In the genomic region with DNA sequence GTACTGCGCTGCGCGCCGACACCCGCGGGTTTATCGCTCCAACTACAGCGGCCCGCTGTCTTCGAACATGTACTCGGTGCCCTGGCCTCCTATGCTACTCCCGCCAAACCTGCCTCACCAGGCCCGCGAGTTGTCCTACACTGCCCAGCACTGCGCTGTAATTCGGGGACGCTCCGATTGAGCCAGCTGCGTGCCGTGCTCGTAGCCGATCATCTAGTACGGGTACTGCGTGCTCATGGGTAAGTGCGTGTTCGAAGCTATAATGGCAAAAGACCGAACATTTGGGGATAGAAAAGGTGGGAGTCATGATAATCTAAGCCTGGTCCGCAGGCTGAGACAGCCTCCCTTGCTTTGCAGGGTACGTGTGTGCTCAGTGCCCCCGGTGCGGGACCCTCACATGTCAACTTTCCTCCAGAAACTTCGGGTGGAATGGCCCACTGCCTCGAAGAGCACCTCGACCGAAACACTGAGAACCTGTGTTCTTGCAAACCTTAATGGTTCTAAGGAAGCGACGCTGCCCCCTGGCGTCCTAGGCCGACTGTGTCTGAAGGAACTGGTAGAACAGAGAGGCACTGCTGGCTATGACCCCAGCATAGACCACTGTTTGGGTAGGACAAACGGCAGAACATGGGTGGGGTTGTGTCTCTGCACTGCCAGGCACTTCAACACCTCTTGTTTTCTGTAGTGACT, we compare ENCODE assay signal across 8 mouse cellular contexts. TPM values are rescaled to one million over a fixed set of nuclear protein-coding genes. Genes with fewer than 3 reads are reported as not detected.
A peak's percentile ranks its signal among the peaks of the same experiment; 100 is the strongest.
DNase-seq lines count a peak whose midpoint lies in the region; ATAC-seq and TF ChIP-seq lines count a peak whose summit lies in the region.

No protein-coding gene starts in this region.

- TF ChIP-seq EP300 in ES-Bruce4 (IDR thresholded peaks at IDR 0.05; ENCODE audit: insufficient read depth, low read depth, low read length) = 0 out of 2 replicates have a peak, but pooled peaks have one; percentile 19

- ATAC-seq in heart, embryonic 16.5 days (replicated peaks; ENCODE audit: extremely low read depth, insufficient read depth, low FRiP score) = no peak
- no peak; the same call in 1 of the 2 replicates for ATAC-seq in lung, embryonic 16.5 days (ENCODE audit: low read depth)

- no peak for TF ChIP-seq POLR2A in ES-Bruce4 (IDR thresholded peaks at IDR 0.05; ENCODE audit: insufficient read depth, low read length)
- no peak; the same call in 1 of the 2 replicates for TF ChIP-seq POLR2A in embryonic fibroblast, embryonic 13.5 days (IDR thresholded peaks at IDR 0.05; ENCODE audit: low read depth, low read length)

- peak; percentile 87 to 91 for DNase-seq in adrenal gland, postnatal 36 days
- DNase-seq in kidney, postnatal 25 days = peak; percentile 91 to 95
- peak; percentile 61 for DNase-seq in ovary, adult 18-20 months (ENCODE audit: low spot score)
- DNase-seq in thymus, postnatal 14 days = peak; percentile 94

- H3K36me3 ChIP-seq in ES-Bruce4 (ENCODE audit: control insufficient read depth, insufficient read depth, low read length, poor library complexity, severe bottlenecking) = peaks cover 15% of the 10 kb centered on the region
- H3K36me3 ChIP-seq in heart, embryonic 16.5 days (ENCODE audit: control insufficient read depth, insufficient read depth) = peaks cover 25% of the 10 kb centered on the region
- H3K36me3 ChIP-seq in lung, embryonic 16.5 days (ENCODE audit: control insufficient read depth, insufficient read depth, low read length) = peaks cover 32% of the 10 kb centered on the region

- peak; percentile 77 for TF ChIP-seq CTCF in ES-Bruce4 (IDR thresholded peaks at IDR 0.05; ENCODE audit: low read depth, low read length)
- peak; percentile 76; the same call in 1 of the 2 replicates for TF ChIP-seq CTCF in embryonic fibroblast, embryonic 13.5 days (IDR thresholded peaks at IDR 0.05; ENCODE audit: borderline replicate concordance, insufficient read depth, low read length)

- H3K9me3 ChIP-seq in ES-Bruce4 (replicated peaks; ENCODE audit: control insufficient read depth, insufficient read depth, low read length, poor library complexity, severe bottlenecking) = no peaks in the 10 kb centered on the region
- no peaks in the 10 kb centered on the region for H3K9me3 ChIP-seq in heart, embryonic 16.5 days (replicated peaks; ENCODE audit: control insufficient read depth, low read length)
- H3K9me3 ChIP-seq in lung, embryonic 16.5 days (ENCODE audit: control insufficient read depth, low read length) = no peaks in the 10 kb centered on the region

- peak overlapping the region; percentile 94 for H3K4me2 ChIP-seq in heart, embryonic 16.5 days (ENCODE audit: low read depth, low read length)
- peak overlapping the region; percentile 92 for H3K4me2 ChIP-seq in lung, embryonic 16.5 days (ENCODE audit: low read depth, low read length)

- peak overlapping the region; percentile 90 for H3K4me3 ChIP-seq in ES-Bruce4 (ENCODE audit: low read depth, low read length)
- H3K4me3 ChIP-seq in embryonic fibroblast, embryonic 13.5 days (ENCODE audit: insufficient read depth, low read length) = peak overlapping the region; percentile 69
- peak overlapping the region; percentile 73 for H3K4me3 ChIP-seq in heart, embryonic 16.5 days (ENCODE audit: low read length)
- H3K4me3 ChIP-seq in lung, embryonic 16.5 days (ENCODE audit: low read length) = peak overlapping the region; percentile 62

- H3K4me1 ChIP-seq in ES-Bruce4 (ENCODE audit: control insufficient read depth, insufficient read depth, low read length) = peaks cover 10% of the 10 kb centered on the region
- no peaks in the 10 kb centered on the region; the same call in 1 of the 2 replicates for H3K4me1 ChIP-seq in embryonic fibroblast, embryonic 13.5 days (ENCODE audit: control insufficient read depth, insufficient read depth, low read length)
- H3K4me1 ChIP-seq in heart, embryonic 16.5 days (ENCODE audit: control insufficient read depth, insufficient read depth, low read length) = peaks cover 33% of the 10 kb centered on the region
- peaks cover 24% of the 10 kb centered on the region for H3K4me1 ChIP-seq in lung, embryonic 16.5 days (replicated peaks; ENCODE audit: control insufficient read depth, insufficient read depth, low read length)

- H3K27ac ChIP-seq in ES-Bruce4 (ENCODE audit: insufficient read depth, low read length) = 0 out of 2 replicates have a peak overlapping the region, but pooled peaks have one; percentile 9
- H3K27ac ChIP-seq in embryonic fibroblast, embryonic 13.5 days (ENCODE audit: insufficient read depth, low read length) = no peak overlapping the region
- H3K27ac ChIP-seq in heart, embryonic 16.5 days (ENCODE audit: low read length) = peak overlapping the region; percentile 43; the same call in 1 of the 2 replicates
- H3K27ac ChIP-seq in lung, embryonic 16.5 days (ENCODE audit: low read length) = peak overlapping the region; percentile 29

- under 1% methylated on average over 40 of the region's 40 CpGs for WGBS in heart, embryonic 16.5 days
- WGBS in lung, embryonic 16.5 days = under 1% methylated on average over 40 of the region's 40 CpGs

- H3K9ac ChIP-seq in ES-Bruce4 (ENCODE audit: low read depth, poor library complexity, severe bottlenecking) = peak overlapping the region; percentile 43
- peak overlapping the region; percentile 76 for H3K9ac ChIP-seq in heart, embryonic 16.5 days (ENCODE audit: low read length)
- peak overlapping the region; percentile 61 for H3K9ac ChIP-seq in lung, embryonic 16.5 days (ENCODE audit: low read length)

- no peaks in the 10 kb centered on the region for H3K27me3 ChIP-seq in ES-Bruce4 (ENCODE audit: control insufficient read depth, insufficient read depth, low read length, poor library complexity, severe bottlenecking)
- H3K27me3 ChIP-seq in heart, embryonic 16.5 days (ENCODE audit: control insufficient read depth, insufficient read depth, low read length) = no peaks in the 10 kb centered on the region
- H3K27me3 ChIP-seq in lung, embryonic 16.5 days (ENCODE audit: control insufficient read depth, insufficient read depth, low read depth, low read length) = no peaks in the 10 kb centered on the region

RNA-seq across cellular contexts. Expression of gene Dalrd3, which starts 0.7 kb away (rescaled TPM):
- polyA plus RNA-seq in ES-Bruce4 (2011; ENCODE audit: insufficient read depth, insufficient read length, low read depth, missing spikeins) = 32.7 and 38.9 TPM in 2 replicates
- total RNA-seq in adrenal gland, postnatal 36 days (2021) = 10 to 100 TPM; 61.1 to 72.7 TPM
- 29.2 and 38.2 TPM in 2 replicates for polyA plus RNA-seq in embryonic fibroblast, embryonic 13.5 days (2011; ENCODE audit: insufficient read length, low read depth, missing spikeins)
- polyA plus RNA-seq in heart, embryonic 16.5 days (2015; fragmentation: Nextera tagmentation; extraction: Ambion mirVana) = 83.3 and 83.6 TPM in 2 replicates
- 146 and 161 TPM in 2 replicates for polyA plus RNA-seq in lung, embryonic 16.5 days (2015; fragmentation: Nextera tagmentation; extraction: Ambion mirVana)

RNA-seq across cellular contexts. Expression of gene Ndufaf3, which starts 3.1 kb away (rescaled TPM):
- 24.7 and 29.7 TPM in 2 replicates for polyA plus RNA-seq in ES-Bruce4 (2011; ENCODE audit: insufficient read depth, insufficient read length, low read depth, missing spikeins)
- 10 to 100 TPM; 63.6 to 75.4 TPM for total RNA-seq in adrenal gland, postnatal 36 days (2021)
- 19.5 and 25.5 TPM in 2 replicates for polyA plus RNA-seq in embryonic fibroblast, embryonic 13.5 days (2011; ENCODE audit: insufficient read length, low read depth, missing spikeins)
- polyA plus RNA-seq in heart, embryonic 16.5 days (2015; fragmentation: Nextera tagmentation; extraction: Ambion mirVana) = 63.7 and 65.9 TPM in 2 replicates
- 55.8 and 60.2 TPM in 2 replicates for polyA plus RNA-seq in lung, embryonic 16.5 days (2015; fragmentation: Nextera tagmentation; extraction: Ambion mirVana)

RNA-seq across cellular contexts. Expression of gene Wdr6, which starts 8.2 kb away (rescaled TPM):
- 24.6 and 24.7 TPM in 2 replicates for polyA plus RNA-seq in ES-Bruce4 (2011; ENCODE audit: insufficient read depth, insufficient read length, low read depth, missing spikeins)
- total RNA-seq in adrenal gland, postnatal 36 days (2021) = 100 to 1,000 TPM; 119 to 121 TPM
- polyA plus RNA-seq in embryonic fibroblast, embryonic 13.5 days (2011; ENCODE audit: insufficient read length, low read depth, missing spikeins) = 40.4 and 42.8 TPM in 2 replicates
- polyA plus RNA-seq in heart, embryonic 16.5 days (2015; fragmentation: Nextera tagmentation; extraction: Ambion mirVana) = 48.3 and 61.0 TPM in 2 replicates
- 122 and 128 TPM in 2 replicates for polyA plus RNA-seq in lung, embryonic 16.5 days (2015; fragmentation: Nextera tagmentation; extraction: Ambion mirVana)

RNA-seq across cellular contexts. Expression of gene Impdh2, which starts 10.3 kb away (rescaled TPM):
- 387 and 445 TPM in 2 replicates for polyA plus RNA-seq in ES-Bruce4 (2011; ENCODE audit: insufficient read depth, insufficient read length, low read depth, missing spikeins)
- 100 to 1,000 TPM in 1 of 2 experiments, 10 to 100 TPM in 1; 76.8 to 118 TPM for total RNA-seq in adrenal gland, postnatal 36 days (2021)
- 176 and 180 TPM in 2 replicates for polyA plus RNA-seq in embryonic fibroblast, embryonic 13.5 days (2011; ENCODE audit: insufficient read length, low read depth, missing spikeins)
- polyA plus RNA-seq in heart, embryonic 16.5 days (2015; fragmentation: Nextera tagmentation; extraction: Ambion mirVana) = 91.7 and 91.8 TPM in 2 replicates
- 148 and 149 TPM in 2 replicates for polyA plus RNA-seq in lung, embryonic 16.5 days (2015; fragmentation: Nextera tagmentation; extraction: Ambion mirVana)

RNA-seq across cellular contexts. Expression of gene P4htm, which starts 27.1 kb away (rescaled TPM):
- 2.4 TPM in 2 replicates for polyA plus RNA-seq in ES-Bruce4 (2011; ENCODE audit: insufficient read depth, insufficient read length, low read depth, missing spikeins)
- 1 to 10 TPM; 5.6 to 6.3 TPM for total RNA-seq in adrenal gland, postnatal 36 days (2021)
- 3.4 and 4.8 TPM in 2 replicates for polyA plus RNA-seq in embryonic fibroblast, embryonic 13.5 days (2011; ENCODE audit: insufficient read length, low read depth, missing spikeins)
- 20.1 and 22.0 TPM in 2 replicates for polyA plus RNA-seq in heart, embryonic 16.5 days (2015; fragmentation: Nextera tagmentation; extraction: Ambion mirVana)
- polyA plus RNA-seq in lung, embryonic 16.5 days (2015; fragmentation: Nextera tagmentation; extraction: Ambion mirVana) = 8.0 and 8.3 TPM in 2 replicates
